Mouse (Mus musculus) bone marrow macrophage, adult 2 months (primary cell): ENCODE data around the gene Gm4027.
"Not testable (repeated sequence)": the region's sequence is repeated elsewhere in the genome, so short reads cannot be mapped to it uniquely, and the experiment has no call there.

Experiments used
- CTCF ChIP-seq: IDR thresholded peaks from 2 replicates; pipeline ENCODE4 v1.5.1; 2012; ENCODE audit warnings: low read depth, mild to moderate bottlenecking, low read length, moderate library complexity
- POLR2A ChIP-seq: IDR thresholded peaks from 2 replicates; pipeline ENCODE4 v1.6.1; 2012; ENCODE audit warnings: mild to moderate bottlenecking, low read depth, low read length, borderline replicate concordance

DNA sequence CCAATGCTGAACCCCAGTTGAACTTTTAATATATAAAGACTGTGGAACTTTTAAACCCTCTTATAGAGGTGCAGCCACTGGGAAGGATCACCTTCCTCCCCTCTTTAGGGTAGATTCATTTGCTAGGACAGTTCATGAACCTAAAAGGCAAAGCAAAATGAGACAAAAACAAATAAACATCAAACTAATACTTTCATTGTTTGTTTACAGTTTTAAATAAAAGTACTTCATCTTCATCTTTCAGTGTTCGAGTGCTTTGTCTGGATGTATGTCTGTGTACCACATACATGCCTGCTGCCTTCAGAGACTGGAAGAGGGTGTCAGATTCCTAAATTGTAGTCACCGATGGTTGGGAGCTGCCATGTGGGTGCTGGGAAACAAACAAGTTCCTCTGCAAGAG is 25.9 kb downstream of the Gm4027 start, which contains the start of gene Gm16381:
- TF ChIP-seq CTCF, POLR2A: not testable (repeated sequence)
